Mouse (Mus musculus): ENCODE data around the gene Ccl21b.
"Not testable (repeated sequence)": the region's sequence is repeated elsewhere in the genome, so short reads cannot be mapped to it uniquely, and the experiment has no call there.

Ccl21b gene

GRCm38 (mm10) chr4:42255467-42255866, at the start of gene Ccl21b:
Gene Ccl21b (plus strand): TSS chr4:42255767.
- DNase-seq, result not testable (repeated sequence)

GRCm38 (mm10) chr4:42240339-42240738, 15.2 kb upstream of the Ccl21b start, which contains the start of gene Gm10600:
Gene Gm10600 (plus strand): TSS chr4:42240639.
- not testable (repeated sequence) for DNase-seq

DNA sequence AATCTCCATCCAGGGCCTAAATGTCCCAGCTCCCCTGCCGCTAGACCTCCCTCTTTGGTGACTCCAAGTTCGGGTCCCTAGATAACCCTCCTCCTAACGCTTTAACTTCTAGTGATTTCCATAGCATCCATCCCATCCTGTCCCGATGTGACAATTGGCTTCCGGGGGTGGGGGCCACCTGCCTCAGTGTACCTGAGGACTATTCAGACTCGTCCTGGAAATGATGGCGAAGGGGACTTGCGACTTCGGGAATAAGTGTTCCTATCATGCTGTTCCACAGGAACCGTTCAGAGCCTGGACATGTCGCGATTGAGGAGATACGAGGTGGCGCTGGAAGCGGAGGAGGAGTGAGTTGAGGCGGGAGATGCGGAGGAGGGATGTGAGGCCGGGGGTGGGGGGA, 38.4 kb downstream of the Ccl21b start, which contains the start of gene Gm21953:
Gene Gm21953, plus strand, starts transcription at position 301 of the 400 bp plus-strand sequence.
- not testable (repeated sequence) for DNase-seq
